ENCODE assay signal across 22 mouse cellular contexts in genomic region chr19:57122261-57122660, GRCm38 (mm10).
DNase-seq lines count a peak whose midpoint lies in the region; ATAC-seq and TF ChIP-seq lines count a peak whose summit lies in the region.
"Had no signal": no experiment of that assay in that cellular context is flagged by ENCODE, and none has a peak within 500 bp of the region (broad histone marks: within the 10 kb centered on the region; RNA-seq: fewer than 3 reads in every experiment).

No protein-coding gene starts in this region.

- H3K27ac ChIP-seq in gastrocnemius, adult 2 months = peak overlapping the region; percentile 79; the same call in 1 of the 2 replicates
- H3K27ac ChIP-seq: embryonic facial prominence, embryonic 15.5 days; forebrain, embryonic 10.5 days; heart, embryonic 13.5 days; hindbrain, embryonic 12.5 days; intestine, embryonic 15.5 days had no signal

- no peak overlapping the region for H3K4me3 ChIP-seq in gastrocnemius, adult 2 months
- H3K4me3 ChIP-seq: embryonic facial prominence, embryonic 15.5 days; erythroblast, embryonic 14.5 days; forebrain, embryonic 10.5 days; heart, embryonic 13.5 days; hindbrain, embryonic 12.5 days; intestine, embryonic 15.5 days had no signal

- no peak for TF ChIP-seq CTCF in gastrocnemius, adult 2 months (IDR thresholded peaks at IDR 0.05)

- DNase-seq in CD4-positive, CD25-positive, alpha-beta regulatory T cell, adult 2 months (ENCODE audit: low read depth, low spot score) = peak; percentile 36
- no peak for DNase-seq in gastrocnemius, adult 2 months
- DNase-seq in gastrocnemius, adult 18-20 months (ENCODE audit: low spot score) = no peak
- DNase-seq in ES-CJ7 (ENCODE audit: low read depth, low spot score) = peak; percentile 17
- peak; percentile 14 for DNase-seq in naive thymus-derived CD4-positive, alpha-beta T cell, adult 2 months (ENCODE audit: low read depth)
- no peak for DNase-seq in thymus, postnatal 0 days (ENCODE audit: low spot score)
- DNase-seq: adrenal gland, postnatal 14 days; cerebellum, postnatal 14 days; embryo, embryonic 11 days; gastrocnemius, postnatal 10 days; heart, postnatal 4 days; kidney, adult 18-20 months had no signal

- no peak for ATAC-seq in CD4-positive, CD25-positive, alpha-beta regulatory T cell, adult 4 months
- ATAC-seq: activated CD4-positive, CD25-positive, alpha-beta regulatory T cell, adult 4 months; forebrain, embryonic 14.5 days; hindbrain, embryonic 16.5 days; intestine, embryonic 15.5 days had no signal

- intact Hi-C loops in gastrocnemius, adult 2 months (cut with DNase I) = no loop called here

Comparison
In these comparisons a context has a peak if more than half of its experiments do, and no peak if none do; other contexts are left out.
1. DNase-seq: peak in CD4-positive, CD25-positive, alpha-beta regulatory T cell, adult 2 months (single experiment), ES-CJ7 (single experiment) and naive thymus-derived CD4-positive, alpha-beta T cell, adult 2 months (single experiment); none in gastrocnemius, adult 2 months (single experiment), gastrocnemius, adult 18-20 months (single experiment) and thymus, postnatal 0 days (single experiment).